Mouse (Mus musculus) kidney, adult 2 months (tissue): ENCODE data around the gene Agpat3.

Experiments
- CTCF ChIP-seq: fragments of 200-500 bp; conservative IDR thresholded peaks from 2 replicates; pipeline ENCODE4 v1.5.1; 2011; ENCODE audit warnings: low read depth, mild to moderate bottlenecking, control low read depth, low read length, moderate library complexity, mixed read lengths; ENCODE audit not compliant: insufficient read depth, insufficient read length
- POLR2A ChIP-seq: fragments of 200-500 bp; IDR thresholded peaks from one replicate; pipeline ENCODE4 v1.6.1; 2011; ENCODE audit warnings: low read depth, low read length, control low read depth

DNA sequence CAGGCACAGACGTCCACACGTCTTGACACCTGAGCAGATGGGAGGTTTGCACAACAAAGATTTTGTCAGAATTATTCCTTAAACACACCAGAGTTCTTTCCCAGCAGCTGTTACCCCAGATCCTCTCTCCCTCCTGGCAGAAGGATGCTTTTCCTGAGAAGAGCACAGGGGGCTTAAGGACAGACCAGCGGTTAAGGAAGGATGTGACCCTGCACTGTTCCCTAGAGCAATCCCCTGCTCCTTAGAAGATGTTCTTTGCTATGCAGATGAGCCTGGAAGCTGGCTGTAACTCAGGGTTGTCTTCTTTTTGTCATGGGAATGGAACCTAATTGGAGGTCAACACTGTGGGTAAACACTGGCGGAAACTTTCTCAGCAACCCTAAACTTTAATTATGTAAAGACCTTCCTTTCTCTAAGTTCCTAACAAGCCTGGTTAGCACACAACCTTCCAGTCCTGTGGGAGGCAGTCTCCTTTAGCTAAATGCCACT lies 38.7 kb upstream of the Agpat3 start:
- no peak for TF ChIP-seq CTCF
- TF ChIP-seq POLR2A, result no peak
